Mouse (Mus musculus) MEL (cell line): ENCODE measurements around the gene Pygo1.

ENCODE experiments used
- CTCF ChIP-seq, 3 experiments: IDR thresholded peaks in 2 of 3; conservative IDR thresholded peaks in 1 of 3; 2 replicates each; pipeline ENCODE4 v1.5.1; 2011 to 2012; ENCODE audit warnings: low read length in 3 of 3, low read depth in 2 of 3, mild to moderate bottlenecking in 2 of 3, improper control_type of control experiment in 1 of 3, inconsistent platforms in 1 of 3, mixed read lengths in 1 of 3, moderate library complexity in 1 of 3; ENCODE audit not compliant: control insufficient read depth in 1 of 3, insufficient read depth in 1 of 3, poor library complexity in 1 of 3, severe bottlenecking in 1 of 3
- HCFC1 ChIP-seq: IDR thresholded peaks from 2 replicates; pipeline ENCODE4 v1.6.1; 2012; ENCODE audit warnings: low read depth, mild to moderate bottlenecking, inconsistent platforms, low read length, improper control_type of control experiment, moderate library complexity
- MAZ ChIP-seq: IDR thresholded peaks from 2 replicates; pipeline ENCODE4 v1.6.1; 2012; ENCODE audit warnings: low read depth, mild to moderate bottlenecking, inconsistent platforms, low read length, improper control_type of control experiment
- MEF2A ChIP-seq: IDR thresholded peaks from 2 replicates; pipeline ENCODE4 v1.6.1; 2014; ENCODE audit warnings: low read depth, mild to moderate bottlenecking, inconsistent platforms, low read length, improper control_type of control experiment; ENCODE audit not compliant: poor library complexity, insufficient replicate concordance, severe bottlenecking; ENCODE audit errors: extremely low read depth
- POLR2A ChIP-seq, 2 experiments: IDR thresholded peaks; 2 replicates each; pipeline ENCODE4 v1.6.1; 2011 to 2012; ENCODE audit warnings: low read length in 2 of 2, mild to moderate bottlenecking in 2 of 2, control low read depth in 1 of 2, improper control_type of control experiment in 1 of 2, low read depth in 1 of 2, moderate library complexity in 1 of 2; ENCODE audit not compliant: control insufficient read depth in 1 of 2, insufficient read depth in 1 of 2, poor library complexity in 1 of 2
- TCF12 ChIP-seq: IDR thresholded peaks from 2 replicates; pipeline ENCODE4 v1.6.1; 2014; ENCODE audit warnings: low read depth, mild to moderate bottlenecking, inconsistent platforms, low read length, improper control_type of control experiment, moderate library complexity
- ZNF384 ChIP-seq: IDR thresholded peaks from 2 replicates; pipeline ENCODE4 v1.6.1; 2012; ENCODE audit warnings: low read depth, mild to moderate bottlenecking, inconsistent platforms, low read length, improper control_type of control experiment

- TF ChIP-seq ZNF384 (no peak), CTCF (IDR thresholded peaks at IDR 0.05 in 2 of 3, conservative IDR thresholded peaks at IDR 0.05 in 1 of 3; ENCODE audit: control insufficient read depth in 1 of 3, insufficient read depth in 1 of 3, low read depth in 2 of 3, low read length in 3 of 3, poor library complexity in 1 of 3, severe bottlenecking in 1 of 3) (peak; percentile 75 to 92 (median 81)), POLR2A (IDR thresholded peaks at IDR 0.05; ENCODE audit: control insufficient read depth in 1 of 2, insufficient read depth in 1 of 2, low read depth in 1 of 2, low read length in 2 of 2, poor library complexity in 1 of 2) (no peak), HCFC1 (no peak), MEF2A (no peak), TCF12 (no peak), MAZ (no peak)
These were observed 41.5 kb upstream of the Pygo1 start for GRCm38 (mm10) chr9:72883940-72884339.
